Mouse (Mus musculus) thymus, adult 2 months (tissue): Measurements from ENCODE around the gene Mycn. TPM values are rescaled to one million over a fixed set of nuclear protein-coding genes. Genes with fewer than 3 reads are reported as not detected.

ENCODE experiments used
- DNase-seq: peaks from one replicate; pipeline ENCODE4 v3.0.0; 2021
- H3K27ac ChIP-seq: fragments of 200-500 bp; 2 replicates; pipeline ENCODE4 v1.5.1; 2012; ENCODE audit warnings: low read length, control low read depth; ENCODE audit not compliant: control insufficient read depth, insufficient read depth
- H3K27me3 ChIP-seq: fragments of 200-500 bp; 2 replicates; pipeline ENCODE4 v1.6.1; 2012; ENCODE audit warnings: mild to moderate bottlenecking, low read length, moderate library complexity, mixed read lengths; ENCODE audit not compliant: control insufficient read depth, insufficient read depth
- H3K36me3 ChIP-seq: fragments of 200-500 bp; 2 replicates; pipeline ENCODE4 v1.6.1; 2012; ENCODE audit warnings: mild to moderate bottlenecking, low read length, moderate library complexity; ENCODE audit not compliant: control insufficient read depth, insufficient read depth
- H3K4me1 ChIP-seq: fragments of 200-500 bp; replicated peaks from 2 replicates; pipeline ENCODE4 v1.6.1; 2012; ENCODE audit warnings: low read length; ENCODE audit not compliant: control insufficient read depth, insufficient read depth
- H3K4me3 ChIP-seq: fragments of 200-500 bp; 2 replicates; pipeline ENCODE4 v1.5.1; 2012; ENCODE audit warnings: mild to moderate bottlenecking, low read length, control low read depth, moderate library complexity; ENCODE audit not compliant: control insufficient read depth, insufficient read depth
- CTCF ChIP-seq: fragments of 200-500 bp; IDR thresholded peaks from 2 replicates; pipeline ENCODE4 v1.5.1; 2012; ENCODE audit warnings: mild to moderate bottlenecking, control low read depth, low read length, moderate library complexity, borderline replicate concordance; ENCODE audit not compliant: control insufficient read depth, poor library complexity, insufficient read depth; ENCODE audit errors: extremely low read depth
- POLR2A ChIP-seq: fragments of 200-500 bp; IDR thresholded peaks from 2 replicates; pipeline ENCODE4 v1.6.1; 2012; ENCODE audit warnings: mild to moderate bottlenecking, low read length, control low read depth, moderate library complexity; ENCODE audit not compliant: control insufficient read depth, poor library complexity, insufficient read depth; ENCODE audit errors: extremely low read depth
- WGBS: fragments of 180-500 bp; shearing (Covaris S2); methylation state at CpG from one replicate; pipeline ENCODE4 v1.1.7; 2018; 5-methylcytosine and 5-hydroxymethylcytosine counted together
- polyA plus RNA-seq: library from polyadenylated mRNA; depleted of rRNA; stranded (reverse); fragments of >200 nt; gene quantifications from 2 replicates; pipeline ENCODE4 v1.2.3, GENCODE M21; 2012

Mycn gene
- polyA plus RNA-seq, 1 experiment, result 2.9 TPM

- no peaks in the 10 kb centered on the region for H3K4me1 ChIP-seq
- WGBS, result 84% methylated on average over 2 of the region's 2 CpGs
- TF ChIP-seq POLR2A (no peak), CTCF (no peak)
- no peak for DNase-seq
- no peak overlapping the region for H3K4me3 ChIP-seq
- H3K36me3 ChIP-seq, result no peaks in the 10 kb centered on the region
- no peaks in the 10 kb centered on the region for H3K27me3 ChIP-seq
- no peak overlapping the region for H3K27ac ChIP-seq
Measured at GRCm38 (mm10) chr12:12898356-12899126, 43.2 kb downstream of the Mycn start.

- no peak overlapping the region for H3K4me3 ChIP-seq
- H3K4me1 ChIP-seq, result no peaks in the 10 kb centered on the region
- no peak overlapping the region for H3K27ac ChIP-seq
- H3K36me3 ChIP-seq, result no peaks in the 10 kb centered on the region
- WGBS, result 68% methylated on average over 8 of the region's 8 CpGs
- H3K27me3 ChIP-seq, result no peaks in the 10 kb centered on the region
- DNase-seq, result no peak
- TF ChIP-seq POLR2A (no peak), CTCF (no peak)
Measured at GRCm38 (mm10) chr12:12893986-12894385, 47.7 kb downstream of the Mycn start.

- TF ChIP-seq POLR2A, result no peak
- TF ChIP-seq CTCF, result no peak
- Histone ChIP-seq H3K27me3 (no peaks in the 10 kb centered on the region), H3K36me3 (no peaks in the 10 kb centered on the region), H3K4me3 (no peak overlapping the region), H3K4me1 (no peaks in the 10 kb centered on the region), H3K27ac (no peak overlapping the region)
- DNase-seq, result no peak
- WGBS, result 93% methylated on average over 15 of the region's 15 CpGs
Measured at GRCm38 (mm10) chr12:12886191-12886889, 55.4 kb downstream of the Mycn start.
